In the genomic region with DNA sequence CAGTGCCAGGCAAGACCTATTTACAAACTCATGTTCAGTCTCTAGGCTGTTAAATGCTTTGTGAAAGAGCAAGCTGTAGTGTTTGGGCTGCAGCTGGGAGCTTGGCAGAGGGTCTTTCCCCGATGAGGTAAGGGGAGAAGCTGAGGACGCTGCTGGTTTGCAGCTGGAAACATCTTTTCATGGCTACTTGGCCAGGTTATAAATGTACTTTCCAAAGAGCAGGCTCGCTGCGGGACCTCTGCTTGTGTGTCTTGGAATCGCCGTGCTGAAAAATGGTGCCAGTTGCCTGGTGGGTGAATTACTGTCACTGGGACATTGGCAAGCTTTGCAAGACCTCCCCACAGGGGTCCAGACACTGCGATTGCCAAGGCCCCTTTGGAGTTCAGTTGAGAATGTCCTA, we compare ENCODE assay signal across 11 mouse cellular contexts. TPM values are rescaled to one million over a fixed set of nuclear protein-coding genes. Genes with fewer than 3 reads are reported as not detected.
DNase-seq lines count a peak whose midpoint lies in the region; ATAC-seq and TF ChIP-seq lines count a peak whose summit lies in the region.
"Had no signal": no experiment of that assay in that cellular context is flagged by ENCODE, and none has a peak within 500 bp of the region (broad histone marks: within the 10 kb centered on the region; RNA-seq: fewer than 3 reads in every experiment).

No protein-coding gene starts in this region.

- TF ChIP-seq POLR2A in cerebellum, adult 2 months (IDR thresholded peaks at IDR 0.05; ENCODE audit: borderline replicate concordance, insufficient read depth, low read length): no peak
- no peak for TF ChIP-seq POLR2A in limb, embryonic 14.5 days (IDR thresholded peaks at IDR 0.05; ENCODE audit: borderline replicate concordance, extremely low read depth, insufficient read depth, insufficient read length)

- DNase-seq in layer of hippocampus, adult 2 months (ENCODE audit: low spot score in 2 of 2): no peak
- no peak for DNase-seq in layer of hippocampus, postnatal 14 days (ENCODE audit: low spot score in 2 of 2)
- DNase-seq in cerebellum, adult 2 months: peak; percentile 66 to 76
- DNase-seq in limb, embryonic 14.5 days (ENCODE audit: low spot score): peak; percentile 68
- no peak for DNase-seq in spleen, postnatal 10 days (ENCODE audit: low spot score in 2 of 2)
- DNase-seq in left cerebral cortex, adult 18-20 months (ENCODE audit: low spot score in 2 of 2): no peak

- no peaks in the 10 kb centered on the region for H3K27me3 ChIP-seq in forebrain, embryonic 15.5 days
- H3K27me3 ChIP-seq in forebrain, embryonic 12.5 days: peaks cover 8% of the 10 kb centered on the region; the same call in 1 of the 2 replicates
- H3K27me3 ChIP-seq in cerebellum, adult 2 months (ENCODE audit: control insufficient read depth, insufficient read depth, low read length): no peaks in the 10 kb centered on the region
- H3K27me3 ChIP-seq in limb, embryonic 14.5 days (ENCODE audit: control insufficient read depth, insufficient read depth, low read length): no peaks in the 10 kb centered on the region

- no peak overlapping the region for H3K9ac ChIP-seq in forebrain, embryonic 15.5 days (replicated peaks)
- H3K9ac ChIP-seq in forebrain, embryonic 12.5 days: no peak overlapping the region
- no peak overlapping the region for H3K9ac ChIP-seq in limb, embryonic 14.5 days (ENCODE audit: low read depth, low read length, severe bottlenecking)
- H3K9ac ChIP-seq: kidney, embryonic 15.5 days had no signal

- WGBS in forebrain, embryonic 15.5 days: 64% methylated on average over 7 of the region's 7 CpGs
- 89% methylated on average over 7 of the region's 7 CpGs for WGBS in forebrain, embryonic 12.5 days
- WGBS in cerebellum, adult 2 months: 2% methylated on average over 7 of the region's 7 CpGs
- 60% methylated on average over 7 of the region's 7 CpGs for WGBS in limb, embryonic 14.5 days

- no peak for ATAC-seq in forebrain, embryonic 15.5 days (replicated peaks)
- no peak for ATAC-seq in forebrain, embryonic 12.5 days (ENCODE audit: low FRiP score)
- 0 out of 2 replicates have a peak, but pooled peaks have one; percentile 34 for ATAC-seq in limb, embryonic 14.5 days (ENCODE audit: low FRiP score, low read depth)

- H3K36me3 ChIP-seq in forebrain, embryonic 15.5 days: no peaks in the 10 kb centered on the region
- H3K36me3 ChIP-seq in forebrain, embryonic 12.5 days (replicated peaks): no peaks in the 10 kb centered on the region
- H3K36me3 ChIP-seq in limb, embryonic 14.5 days (ENCODE audit: control insufficient read depth, insufficient read depth, low read length): peaks cover 20% of the 10 kb centered on the region
- H3K36me3 ChIP-seq: kidney, embryonic 15.5 days had no signal

- no peak overlapping the region for H3K4me2 ChIP-seq in forebrain, embryonic 15.5 days (replicated peaks)
- H3K4me2 ChIP-seq in forebrain, embryonic 12.5 days: no peak overlapping the region
- no peak overlapping the region for H3K4me2 ChIP-seq in limb, embryonic 14.5 days (replicated peaks; ENCODE audit: low read depth, low read length, severe bottlenecking)
- H3K4me2 ChIP-seq: kidney, embryonic 15.5 days had no signal

- no peak for TF ChIP-seq CTCF in layer of hippocampus, adult 2 months (conservative IDR thresholded peaks at IDR 0.05)
- TF ChIP-seq CTCF in cerebellum, adult 2 months (IDR thresholded peaks at IDR 0.05; ENCODE audit: borderline replicate concordance, insufficient read depth, low read depth, low read length): no peak

- H3K27ac ChIP-seq in forebrain, embryonic 15.5 days (replicated peaks): 0 out of 2 replicates have a peak overlapping the region, but pooled peaks have one; percentile 11
- no peak overlapping the region for H3K27ac ChIP-seq in forebrain, embryonic 12.5 days
- peak overlapping the region; percentile 41; the same call in 1 of the 2 replicates for H3K27ac ChIP-seq in layer of hippocampus, adult 2 months
- no peak overlapping the region for H3K27ac ChIP-seq in cerebellum, adult 2 months (ENCODE audit: insufficient read depth, low read length)
- peak overlapping the region; percentile 71; the same call in 1 of the 2 replicates for H3K27ac ChIP-seq in limb, embryonic 14.5 days (replicated peaks; ENCODE audit: low read depth, low read length)
- H3K27ac ChIP-seq: kidney, embryonic 15.5 days had no signal

- H3K4me3 ChIP-seq in forebrain, embryonic 15.5 days: no peak overlapping the region
- H3K4me3 ChIP-seq in forebrain, embryonic 12.5 days (replicated peaks): no peak overlapping the region
- no peak overlapping the region for H3K4me3 ChIP-seq in layer of hippocampus, adult 2 months
- no peak overlapping the region for H3K4me3 ChIP-seq in cerebellum, adult 2 months (replicated peaks; ENCODE audit: insufficient read depth, low read depth, low read length)
- H3K4me3 ChIP-seq in limb, embryonic 14.5 days (replicated peaks; ENCODE audit: low read length): no peak overlapping the region
- H3K4me3 ChIP-seq: kidney, embryonic 15.5 days had no signal

- H3K4me1 ChIP-seq in forebrain, embryonic 15.5 days: peaks cover 15% of the 10 kb centered on the region
- H3K4me1 ChIP-seq in forebrain, embryonic 12.5 days: 0 out of 2 replicates have a peak, but pooled peaks cover 6% of the 10 kb centered on the region
- H3K4me1 ChIP-seq in cerebellum, adult 2 months (ENCODE audit: control insufficient read depth, insufficient read depth, low read length): peaks cover 20% of the 10 kb centered on the region
- H3K4me1 ChIP-seq in limb, embryonic 14.5 days (ENCODE audit: control insufficient read depth, insufficient read depth, low read length): peaks cover 44% of the 10 kb centered on the region

- no peaks in the 10 kb centered on the region for H3K9me3 ChIP-seq in forebrain, embryonic 15.5 days
- H3K9me3 ChIP-seq in forebrain, embryonic 12.5 days: no peaks in the 10 kb centered on the region
- no peaks in the 10 kb centered on the region for H3K9me3 ChIP-seq in limb, embryonic 14.5 days (ENCODE audit: control insufficient read depth, low read length)
- H3K9me3 ChIP-seq: kidney, embryonic 15.5 days had no signal

RNA-seq across cellular contexts. Expression of a gene that starts 7.3 kb away (rescaled TPM):
- polyA plus RNA-seq in forebrain, embryonic 15.5 days (2015; fragmentation: Nextera tagmentation; extraction: Ambion mirVana): 6.0 and 6.7 TPM in 2 replicates
- polyA plus RNA-seq in forebrain, embryonic 12.5 days (2016; fragmentation: Nextera tagmentation; extraction: Ambion mirVana): 10.5 and 12.7 TPM in 2 replicates
- total RNA-seq in layer of hippocampus, adult 2 months (2021): 10 to 100 TPM; 18.6 to 28.7 TPM
- 10 to 100 TPM; 21.1 to 22.4 TPM for total RNA-seq in layer of hippocampus, postnatal 14 days (2021)
- 13.6 and 14.2 TPM in 2 replicates for polyA plus RNA-seq in cerebellum, adult 2 months (2012; rRNA removed)
- 106 TPM in 2 replicates for polyA plus RNA-seq in limb, embryonic 14.5 days (2012; rRNA removed)
- polyA plus RNA-seq in limb, embryonic 14.5 days (2014; fragmentation: Nextera tagmentation; extraction: Ambion mirVana): 83.3 and 94.1 TPM in 2 replicates
- total RNA-seq in left cerebral cortex, adult 18-20 months (2021): 10 to 100 TPM; 22.8 to 24.3 TPM
- total RNA-seq: hematopoietic stem cell, adult 5-6 weeks had no signal

RNA-seq across cellular contexts. Expression of a gene that starts 38.4 kb away (rescaled TPM):
- polyA plus RNA-seq in forebrain, embryonic 15.5 days (2015; fragmentation: Nextera tagmentation; extraction: Ambion mirVana): 42.8 TPM in 2 replicates
- polyA plus RNA-seq in forebrain, embryonic 12.5 days (2016; fragmentation: Nextera tagmentation; extraction: Ambion mirVana): 38.2 and 43.8 TPM in 2 replicates
- 10 to 100 TPM; 13.4 to 14.3 TPM for total RNA-seq in layer of hippocampus, adult 2 months (2021)
- total RNA-seq in layer of hippocampus, postnatal 14 days (2021): 10 to 100 TPM; 17.7 to 17.9 TPM
- polyA plus RNA-seq in cerebellum, adult 2 months (2012; rRNA removed): 16.9 and 18.6 TPM in 2 replicates
- 115 and 157 TPM in 2 replicates for polyA plus RNA-seq in limb, embryonic 14.5 days (2012; rRNA removed)
- polyA plus RNA-seq in limb, embryonic 14.5 days (2014; fragmentation: Nextera tagmentation; extraction: Ambion mirVana): 129 and 141 TPM in 2 replicates
- 10 to 100 TPM; 13.5 to 14.5 TPM for total RNA-seq in left cerebral cortex, adult 18-20 months (2021)
- total RNA-seq: hematopoietic stem cell, adult 5-6 weeks; MEL had no signal

Comparison
In these comparisons a context has a peak if more than half of its experiments do, and no peak if none do; other contexts are left out.
1. H3K27ac ChIP-seq: peak in forebrain, embryonic 15.5 days (single experiment), layer of hippocampus, adult 2 months (single experiment) and limb, embryonic 14.5 days (single experiment); none in forebrain, embryonic 12.5 days (single experiment) and cerebellum, adult 2 months (single experiment).
2. DNase-seq: peak in cerebellum, adult 2 months (2 of 2) and limb, embryonic 14.5 days (single experiment); none in layer of hippocampus, adult 2 months (0 of 2), layer of hippocampus, postnatal 14 days (0 of 2), spleen, postnatal 10 days (0 of 2) and left cerebral cortex, adult 18-20 months (0 of 2).